Mouse (Mus musculus) forebrain, embryonic 11.5 days (tissue): ENCODE data around the gene Phactr2. TPM values are rescaled to one million over a fixed set of nuclear protein-coding genes. Genes with fewer than 3 reads are reported as not detected.

Experiments
- ATAC-seq: fragments of 200-750 bp; cut with Nextera tagmentation; replicated peaks from 2 replicates; pipeline ENCODE4 v1.8.0; 2017; ENCODE audit warnings: moderate TSS enrichment; ENCODE audit not compliant: low FRiP score
- DNase-seq: peaks from one replicate; pipeline ENCODE4 v3.0.0-alpha.2; 2017; ENCODE audit warnings: low spot score
- H3K27ac ChIP-seq: fragments of 300-500 bp; sonication (generic); 2 replicates; pipeline ENCODE4 v1.5.1; 2014; ENCODE audit warnings: low read depth, low read length
- H3K27me3 ChIP-seq: fragments of 300-500 bp; sonication (generic); 2 replicates; pipeline ENCODE4 v1.6.1; 2014; ENCODE audit warnings: mild to moderate bottlenecking, low read length, mixed read lengths; ENCODE audit not compliant: control insufficient read depth, insufficient read depth
- H3K36me3 ChIP-seq: fragments of 300-500 bp; sonication (generic); 2 replicates; pipeline ENCODE4 v1.6.1; 2014; ENCODE audit warnings: mild to moderate bottlenecking, low read length, moderate library complexity, mixed read lengths; ENCODE audit not compliant: control insufficient read depth, insufficient read depth
- H3K4me1 ChIP-seq: fragments of 300-500 bp; sonication (generic); replicated peaks from 2 replicates; pipeline ENCODE4 v1.6.1; 2014; ENCODE audit warnings: low read length, mixed read lengths; ENCODE audit not compliant: control insufficient read depth, insufficient read depth
- H3K4me2 ChIP-seq: fragments of 300-500 bp; sonication (generic); 2 replicates; pipeline ENCODE4 v1.6.1; 2014; ENCODE audit warnings: low read depth, mild to moderate bottlenecking, low read length, moderate library complexity, mixed read lengths; ENCODE audit not compliant: severe bottlenecking
- H3K4me3 ChIP-seq: fragments of 300-500 bp; sonication (generic); 2 replicates; pipeline ENCODE4 v1.5.1; 2014; ENCODE audit warnings: low read depth, low read length
- H3K9ac ChIP-seq: fragments of 300-500 bp; sonication (generic); 2 replicates; pipeline ENCODE4 v1.6.1; 2014; ENCODE audit warnings: low read length
- H3K9me3 ChIP-seq: fragments of 300-500 bp; sonication (generic); 2 replicates; pipeline ENCODE4 v1.6.1; 2016; ENCODE audit warnings: low read length, mixed read lengths; ENCODE audit not compliant: control insufficient read depth
- WGBS: fragments of 180-500 bp; shearing (Covaris S2); extraction: QIAGEN DNeasy Blood & Tissue Kit; methylation state at CpG from one replicate; pipeline ENCODE4 v1.1.7; 2014; 5-methylcytosine and 5-hydroxymethylcytosine counted together
- polyA plus RNA-seq: library from polyadenylated mRNA; unstranded; fragments of >200 nt; fragmentation: Nextera tagmentation; extraction: Ambion mirVana; gene quantifications from 2 replicates; pipeline ENCODE4 v1.2.1, GENCODE M21; 2014

Phactr2 gene
- polyA plus RNA-seq, 1 experiment from 2014 or later: 17.7 TPM

- H3K4me1 ChIP-seq: no peaks in the 10 kb centered on the region
- H3K4me3 ChIP-seq: no peak overlapping the region
- no peaks in the 10 kb centered on the region for H3K27me3 ChIP-seq
- no peaks in the 10 kb centered on the region for H3K36me3 ChIP-seq
- H3K27ac ChIP-seq: no peak overlapping the region
- H3K9me3 ChIP-seq: no peaks in the 10 kb centered on the region
- no peak for DNase-seq
- 87% methylated on average over 13 of the region's 13 CpGs for WGBS
- ATAC-seq: no peak
- H3K9ac ChIP-seq: no peak overlapping the region
- no peak overlapping the region for H3K4me2 ChIP-seq
Measured at GRCm38 (mm10) chr10:13303271-13304265, 170.6 kb downstream of the Phactr2 start.

GRCm38 (mm10) chr10:13300601-13301000, 173.6 kb downstream of the Phactr2 start:
- no peak overlapping the region for H3K4me3 ChIP-seq
- no peak overlapping the region for H3K9ac ChIP-seq
- 96% methylated on average over 6 of the region's 6 CpGs for WGBS
- H3K27me3 ChIP-seq: no peaks in the 10 kb centered on the region
- DNase-seq (no peak), ATAC-seq (no peak)
- no peak overlapping the region for H3K27ac ChIP-seq
- no peaks in the 10 kb centered on the region for H3K9me3 ChIP-seq
- H3K4me1 ChIP-seq: no peaks in the 10 kb centered on the region
- H3K4me2 ChIP-seq: no peak overlapping the region
- H3K36me3 ChIP-seq: no peaks in the 10 kb centered on the region

GRCm38 (mm10) chr10:13300196-13300595, 174.0 kb downstream of the Phactr2 start:
- no peak overlapping the region for H3K4me3 ChIP-seq
- ATAC-seq (no peak), DNase-seq (no peak)
- no peak overlapping the region for H3K9ac ChIP-seq
- no peak overlapping the region for H3K27ac ChIP-seq
- H3K27me3 ChIP-seq: no peaks in the 10 kb centered on the region
- H3K4me2 ChIP-seq: no peak overlapping the region
- no peaks in the 10 kb centered on the region for H3K36me3 ChIP-seq
- H3K4me1 ChIP-seq: no peaks in the 10 kb centered on the region
- 76% methylated on average over 6 of the region's 6 CpGs for WGBS
- H3K9me3 ChIP-seq: no peaks in the 10 kb centered on the region

- Histone ChIP-seq H3K27me3 (no peaks in the 10 kb centered on the region), H3K36me3 (no peaks in the 10 kb centered on the region), H3K4me2 (no peak overlapping the region), H3K4me1 (no peaks in the 10 kb centered on the region), H3K4me3 (no peak overlapping the region), H3K9me3 (no peaks in the 10 kb centered on the region), H3K9ac (no peak overlapping the region), H3K27ac (no peak overlapping the region)
- DNase-seq (no peak), ATAC-seq (no peak)
- WGBS: 90% methylated on average over 2 of the region's 2 CpGs
Measured at GRCm38 (mm10) chr10:13294886-13295285, 179.3 kb downstream of the Phactr2 start.

GRCm38 (mm10) chr10:13292026-13292425, 182.2 kb downstream of the Phactr2 start:
- no peaks in the 10 kb centered on the region for H3K36me3 ChIP-seq
- no peak overlapping the region for H3K27ac ChIP-seq
- no peak overlapping the region for H3K4me2 ChIP-seq
- H3K4me3 ChIP-seq: no peak overlapping the region
- no peaks in the 10 kb centered on the region for H3K4me1 ChIP-seq
- 59% methylated on average over 2 of the region's 2 CpGs for whole genome bisulfite sequencing
- no peaks in the 10 kb centered on the region for H3K27me3 ChIP-seq
- H3K9ac ChIP-seq: no peak overlapping the region
- no peaks in the 10 kb centered on the region for H3K9me3 ChIP-seq
- no peak for DNase-seq
- ATAC-seq: no peak

GRCm38 (mm10) chr10:13289252-13289961, 184.8 kb downstream of the Phactr2 start:
- DNase-seq (no peak), ATAC-seq (no peak)
- Histone ChIP-seq H3K4me2 (no peak overlapping the region), H3K4me3 (no peak overlapping the region), H3K9ac (no peak overlapping the region), H3K36me3 (no peaks in the 10 kb centered on the region), H3K27me3 (no peaks in the 10 kb centered on the region), H3K4me1 (no peaks in the 10 kb centered on the region), H3K27ac (no peak overlapping the region), H3K9me3 (no peaks in the 10 kb centered on the region)
- 87% methylated on average over 8 of the region's 8 CpGs for WGBS

GRCm38 (mm10) chr10:13288296-13288695, 185.9 kb downstream of the Phactr2 start:
- DNase-seq (no peak), ATAC-seq (no peak)
- Histone ChIP-seq H3K4me3 (no peak overlapping the region), H3K9ac (no peak overlapping the region), H3K27ac (no peak overlapping the region), H3K4me2 (no peak overlapping the region), H3K9me3 (no peaks in the 10 kb centered on the region), H3K27me3 (no peaks in the 10 kb centered on the region), H3K36me3 (no peaks in the 10 kb centered on the region), H3K4me1 (no peaks in the 10 kb centered on the region)
- WGBS: 97% methylated on average over 5 of the region's 5 CpGs

- DNase-seq: no peak
Measured at GRCm38 (mm10) chr10:13283441-13283840, 190.8 kb downstream of the Phactr2 start.

More at GRCm38 (mm10) chr10:13283441-13283840, 190.8 kb downstream of the Phactr2 start:
- no peaks in the 10 kb centered on the region for H3K9me3 ChIP-seq
- H3K4me3 ChIP-seq: no peak overlapping the region
- H3K4me1 ChIP-seq: no peaks in the 10 kb centered on the region
- H3K36me3 ChIP-seq: no peaks in the 10 kb centered on the region
- no peak overlapping the region for H3K9ac ChIP-seq
- H3K27ac ChIP-seq: no peak overlapping the region
- H3K4me2 ChIP-seq: no peak overlapping the region
- 72% methylated on average over 4 of the region's 4 CpGs for WGBS
- H3K27me3 ChIP-seq: no peaks in the 10 kb centered on the region
- ATAC-seq: no peak
